Mouse (Mus musculus) C2C12 (cell line): ENCODE results near the gene Tacr3. TPM values are rescaled to one million over a fixed set of nuclear protein-coding genes. Genes with fewer than 3 reads are reported as not detected.

Source experiments
- H3K27me3 ChIP-seq: one replicate; pipeline ENCODE4 v1.6.1; 2011; ENCODE audit not compliant: control insufficient read depth, insufficient read depth, insufficient read length
- H3K36me3 ChIP-seq: one replicate; pipeline ENCODE4 v1.6.1; 2011; ENCODE audit not compliant: control insufficient read depth, insufficient read depth
- H3K4me3 ChIP-seq: one replicate; pipeline ENCODE4 v1.5.1; 2011; ENCODE audit warnings: mild to moderate bottlenecking, control low read depth; ENCODE audit not compliant: poor library complexity, insufficient read depth, severe bottlenecking
- H3K79me2 ChIP-seq: one replicate; pipeline ENCODE4 v1.6.1; 2011; ENCODE audit not compliant: control insufficient read depth, insufficient read depth
- H3K79me3 ChIP-seq: one replicate; pipeline ENCODE4 v1.6.1; 2011; ENCODE audit warnings: low read depth, control low read depth
- H3ac ChIP-seq: one replicate; pipeline ENCODE3; 2011; ENCODE audit warnings: low read depth; ENCODE audit not compliant: control insufficient read depth, insufficient read length
- CEBPB ChIP-seq: IDR thresholded peaks from one replicate; pipeline ENCODE4 v1.6.1; 2011; ENCODE audit warnings: low read depth, mild to moderate bottlenecking, control low read depth, moderate library complexity
- CTCF ChIP-seq: IDR thresholded peaks from one replicate; pipeline ENCODE4 v1.5.1; 2011; ENCODE audit not compliant: control insufficient read depth, insufficient read depth, insufficient read length
- FOSL1 ChIP-seq: IDR thresholded peaks from one replicate; pipeline ENCODE4 v1.8.0; 2011; ENCODE audit warnings: mild to moderate bottlenecking, low read length; ENCODE audit not compliant: poor library complexity, insufficient read depth, severe bottlenecking
- MAX ChIP-seq: IDR thresholded peaks from one replicate; pipeline ENCODE4 v1.6.1; 2011; ENCODE audit warnings: mild to moderate bottlenecking, control low read depth
- MYOD1 ChIP-seq: IDR thresholded peaks from one replicate; pipeline ENCODE4 v1.6.1; 2011; ENCODE audit warnings: low read depth; ENCODE audit not compliant: control insufficient read depth, insufficient read length
- MYOG ChIP-seq: IDR thresholded peaks from one replicate; pipeline ENCODE4 v1.6.1; 2011; ENCODE audit not compliant: control insufficient read depth, insufficient read length; ENCODE audit errors: extremely low read depth
- USF1 ChIP-seq: IDR thresholded peaks from one replicate; pipeline ENCODE4 v1.6.1; 2011; ENCODE audit warnings: low read depth, mild to moderate bottlenecking, control low read depth, moderate library complexity
- polyA plus RNA-seq: library from polyadenylated mRNA; unstranded; fragments of >200 nt; fragmentation: generic; extraction: Trizol; gene quantifications from one replicate; pipeline ENCODE4 v1.2.1, GENCODE M21; 2012; ENCODE audit warnings: missing spikeins

Tacr3 gene
- polyA plus RNA-seq, 1 experiment = not detected

GRCm38 (mm10) chr3:134908890-134909289 lies 80.1 kb downstream of the Tacr3 start:
- Histone ChIP-seq H3K36me3 (no peaks in the 10 kb centered on the region), H3K4me3 (no peak overlapping the region), H3K79me3 (no peaks in the 10 kb centered on the region), H3ac (no peak overlapping the region), H3K79me2 (no peaks in the 10 kb centered on the region), H3K27me3 (no peaks in the 10 kb centered on the region)
- TF ChIP-seq MYOG = no peak
- TF ChIP-seq FOSL1 = no peak
- TF ChIP-seq USF1 = no peak
- TF ChIP-seq CTCF = no peak
- no peak for TF ChIP-seq CEBPB
- no peak for TF ChIP-seq MAX
- no peak for TF ChIP-seq MYOD1

- Histone ChIP-seq H3K27me3 (no peaks in the 10 kb centered on the region), H3K4me3 (no peak overlapping the region), H3K79me2 (no peaks in the 10 kb centered on the region), H3ac (no peak overlapping the region), H3K36me3 (no peaks in the 10 kb centered on the region), H3K79me3 (no peaks in the 10 kb centered on the region)
- TF ChIP-seq MAX (no peak), CTCF (no peak), MYOG (no peak), CEBPB (no peak), FOSL1 (no peak), USF1 (no peak), MYOD1 (no peak)
Measured at GRCm38 (mm10) chr3:134934703-134935102, 105.9 kb downstream of the Tacr3 start.

GRCm38 (mm10) chr3:134935461-134935860 lies 106.7 kb downstream of the Tacr3 start:
- TF ChIP-seq MYOD1 (no peak), MYOG (no peak), CEBPB (no peak), CTCF (no peak), MAX (no peak), FOSL1 (no peak), USF1 (no peak)
- H3K36me3 ChIP-seq = no peaks in the 10 kb centered on the region
- H3K79me3 ChIP-seq = no peaks in the 10 kb centered on the region
- H3K4me3 ChIP-seq = no peak overlapping the region
- H3K79me2 ChIP-seq = no peaks in the 10 kb centered on the region
- H3K27me3 ChIP-seq = no peaks in the 10 kb centered on the region
- H3ac ChIP-seq = no peak overlapping the region

DNA sequence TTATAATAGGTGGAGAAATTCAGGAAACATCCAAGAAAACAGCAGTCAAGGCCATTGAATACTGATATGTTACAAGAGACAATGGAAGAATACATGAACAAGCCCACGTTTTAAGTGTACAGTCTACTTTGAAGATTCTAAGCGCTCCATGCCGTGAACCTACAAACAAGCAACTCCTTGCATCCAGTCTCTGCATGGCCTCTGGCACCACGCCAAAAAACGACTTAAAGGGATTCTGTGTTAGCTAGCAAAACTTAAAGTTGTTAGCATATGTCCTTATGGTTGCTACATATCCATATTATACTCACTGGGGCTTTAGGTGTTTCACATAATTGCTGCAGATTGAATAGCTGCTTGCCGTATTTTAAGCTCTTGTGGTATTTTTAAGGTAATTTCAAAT lies 134.7 kb downstream of the Tacr3 start:
- Histone ChIP-seq H3K79me2 (no peaks in the 10 kb centered on the region), H3K36me3 (no peaks in the 10 kb centered on the region), H3K27me3 (no peaks in the 10 kb centered on the region), H3K4me3 (no peak overlapping the region), H3K79me3 (no peaks in the 10 kb centered on the region), H3ac (no peak overlapping the region)
- TF ChIP-seq MAX (no peak), MYOG (no peak), FOSL1 (no peak), MYOD1 (no peak), CTCF (no peak), CEBPB (no peak), USF1 (no peak)

DNA sequence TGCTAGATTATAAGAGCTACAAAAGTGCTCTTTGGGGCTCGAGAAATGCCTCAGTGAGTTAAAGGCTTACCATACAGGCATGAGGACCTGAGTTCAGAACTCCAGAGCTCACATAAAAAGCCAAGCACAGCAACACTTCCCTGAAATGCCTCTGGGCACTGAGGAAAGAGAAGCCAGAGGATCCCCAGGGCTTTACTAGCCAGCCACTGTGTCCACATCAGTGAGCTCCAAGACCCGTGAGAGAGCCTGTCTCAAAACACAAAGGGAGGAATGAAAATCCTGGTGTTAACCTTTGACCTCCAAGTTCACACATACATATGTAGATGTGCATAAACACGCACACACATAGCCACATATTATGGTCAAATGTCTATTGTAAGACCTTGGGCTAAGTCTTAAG lies 150.1 kb downstream of the Tacr3 start:
- no peaks in the 10 kb centered on the region for H3K79me2 ChIP-seq
- no peak overlapping the region for H3K4me3 ChIP-seq
- no peaks in the 10 kb centered on the region for H3K36me3 ChIP-seq
- H3K27me3 ChIP-seq = no peaks in the 10 kb centered on the region
- H3K79me3 ChIP-seq = no peaks in the 10 kb centered on the region
- no peak overlapping the region for H3ac ChIP-seq
- TF ChIP-seq MYOG = no peak
- no peak for TF ChIP-seq MAX
- no peak for TF ChIP-seq USF1
- no peak for TF ChIP-seq CEBPB
- no peak for TF ChIP-seq FOSL1
- no peak for TF ChIP-seq CTCF
- no peak for TF ChIP-seq MYOD1

DNA sequence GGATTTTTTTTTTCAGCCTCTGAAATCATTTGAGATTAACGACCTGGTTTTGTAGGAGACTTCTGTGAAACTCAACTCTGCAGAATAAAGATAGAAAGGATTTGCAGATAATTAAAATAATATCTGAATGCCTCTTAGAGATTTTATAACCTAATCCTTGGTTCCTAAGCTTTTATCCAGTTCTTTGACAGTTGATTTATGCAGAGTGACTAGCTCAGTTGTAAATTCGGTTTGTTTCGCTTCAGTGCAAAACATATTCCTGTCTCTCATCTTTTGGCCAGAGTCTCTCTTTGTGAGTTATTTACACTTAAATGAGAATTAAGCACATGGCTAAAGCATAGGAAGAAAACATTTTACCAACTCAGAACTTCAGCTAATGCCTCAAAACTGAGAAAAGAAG lies 151.3 kb downstream of the Tacr3 start:
- H3K79me3 ChIP-seq = no peaks in the 10 kb centered on the region
- TF ChIP-seq MYOG (no peak), CTCF (no peak), FOSL1 (no peak), MAX (no peak), MYOD1 (no peak), USF1 (no peak), CEBPB (no peak)
- H3K36me3 ChIP-seq = no peaks in the 10 kb centered on the region
- no peaks in the 10 kb centered on the region for H3K79me2 ChIP-seq
- H3K27me3 ChIP-seq = no peaks in the 10 kb centered on the region
- H3ac ChIP-seq = no peak overlapping the region
- H3K4me3 ChIP-seq = no peak overlapping the region
